Mouse (Mus musculus): ENCODE measurements at regions not wholly inside any gene's neighbourhood (a gene's known extent, or its start where the extent isn't known, plus 50 kb on each side); places are given as distances from the start of the nearest gene placed in this dataset.

DNA sequence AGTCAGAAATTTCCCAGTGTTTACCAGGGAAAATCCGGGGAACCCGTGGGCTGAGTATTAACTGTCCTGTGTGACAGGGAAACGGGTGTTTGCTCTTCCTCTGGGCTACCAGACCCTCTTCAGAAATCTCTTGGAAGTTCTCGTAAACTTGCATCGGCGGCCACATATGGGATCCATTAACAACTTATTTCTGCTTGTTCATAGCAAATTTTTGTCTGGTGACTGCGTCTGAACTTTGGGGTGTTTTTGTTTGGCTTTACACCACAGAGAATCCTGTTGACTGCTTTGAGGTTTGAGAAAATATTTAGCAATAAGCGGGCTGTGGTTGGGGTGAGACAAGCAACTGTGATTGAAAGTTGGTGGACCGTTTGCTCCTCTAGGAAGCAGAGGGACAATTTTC lies 164.2 kb downstream of the Icos start:
- Histone ChIP-seq H3K36me3 (ENCODE audit: control insufficient read depth, insufficient read depth, low read length, poor library complexity, severe bottlenecking) (no peaks in the 10 kb centered on the region), H3K27me3 (ENCODE audit: control insufficient read depth, insufficient read depth, low read length, poor library complexity, severe bottlenecking) (no peaks in the 10 kb centered on the region)
- DNase-seq (ENCODE audit: low read depth, low spot score) = no peak

DNA sequence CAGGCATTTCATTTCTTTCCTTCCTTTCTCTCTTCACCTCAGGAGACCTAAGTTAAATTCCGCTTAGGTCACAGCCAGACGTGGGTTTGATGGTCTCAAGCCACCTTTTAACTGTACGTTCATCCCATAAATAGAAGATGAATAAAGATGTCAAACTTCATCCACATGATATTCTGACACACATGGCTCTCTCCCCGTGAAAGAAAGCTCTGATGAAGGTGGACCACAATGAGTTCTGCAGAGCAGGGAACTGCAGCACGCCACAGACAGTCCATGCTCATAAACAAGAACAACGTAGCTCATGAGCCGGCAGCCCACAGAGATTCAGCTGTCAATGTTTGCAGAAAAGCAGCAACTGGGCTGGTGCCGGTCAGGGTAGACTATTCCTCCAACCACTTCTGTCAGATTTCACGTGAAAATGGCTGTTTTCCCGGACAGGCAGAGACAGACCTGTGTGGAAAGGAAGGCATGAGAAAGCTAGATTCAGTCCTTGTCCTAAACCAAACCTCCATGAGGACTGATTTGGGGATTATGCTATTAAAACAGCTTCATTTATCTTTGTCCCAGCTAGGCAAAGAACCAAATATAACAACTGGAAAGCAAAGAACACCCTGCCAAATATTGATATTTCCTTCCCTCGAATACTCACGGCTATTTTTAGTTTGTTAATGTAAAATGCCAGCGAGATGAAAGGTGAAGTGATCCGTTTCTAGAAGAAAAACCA lies 165.5 kb downstream of the Icos start:
- DNase-seq (ENCODE audit: low read depth, low spot score) = no peak
- no peaks in the 10 kb centered on the region for H3K36me3 ChIP-seq (ENCODE audit: control insufficient read depth, insufficient read depth, low read length, poor library complexity, severe bottlenecking)
- H3K27me3 ChIP-seq (ENCODE audit: control insufficient read depth, insufficient read depth, low read length, poor library complexity, severe bottlenecking) = no peaks in the 10 kb centered on the region

DNA sequence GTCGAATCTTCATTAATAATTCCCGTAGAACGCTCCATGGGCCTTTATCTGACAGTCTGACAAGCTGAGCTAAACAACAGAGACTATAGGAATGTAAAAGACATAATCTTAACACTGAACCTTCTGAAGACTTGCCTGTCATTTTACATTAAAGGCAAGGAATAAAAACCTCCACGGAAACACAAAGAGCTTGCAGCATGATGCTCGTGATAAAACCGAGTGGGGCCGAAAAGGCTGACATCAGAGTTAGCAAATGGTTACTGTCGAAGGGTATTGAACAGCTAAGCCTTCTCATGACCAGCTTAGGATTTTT lies 166.0 kb downstream of the Icos start:
- DNase-seq (ENCODE audit: low read depth, low spot score) = no peak
- H3K36me3 ChIP-seq (ENCODE audit: control insufficient read depth, insufficient read depth, low read length, poor library complexity, severe bottlenecking) = no peaks in the 10 kb centered on the region
- H3K27me3 ChIP-seq (ENCODE audit: control insufficient read depth, insufficient read depth, low read length, poor library complexity, severe bottlenecking) = no peaks in the 10 kb centered on the region; the same call in 1 of the 2 replicates

DNA sequence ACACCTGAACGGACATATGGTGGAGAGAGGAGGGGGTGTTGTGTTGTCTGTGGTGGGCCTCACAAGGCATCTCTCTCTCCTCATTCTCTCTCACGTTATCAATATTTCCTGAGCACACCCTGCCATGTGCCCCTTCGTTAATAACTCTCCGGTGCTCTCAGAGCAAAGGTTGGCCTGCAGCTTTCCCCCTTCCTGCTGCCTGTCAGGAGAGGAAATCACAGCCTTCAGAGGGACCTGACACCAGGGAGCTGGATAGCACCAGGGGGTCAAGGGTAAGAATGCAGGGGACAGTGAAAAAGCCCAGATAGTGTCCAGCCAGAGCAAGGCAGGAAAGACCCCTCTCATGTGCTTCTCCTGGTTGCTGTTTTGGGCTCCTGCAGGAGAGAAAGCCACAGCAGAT lies 167.3 kb downstream of the Icos start:
- no peaks in the 10 kb centered on the region for H3K36me3 ChIP-seq (ENCODE audit: control insufficient read depth, insufficient read depth, low read length, poor library complexity, severe bottlenecking)
- no peaks in the 10 kb centered on the region; the same call in 1 of the 2 replicates for H3K27me3 ChIP-seq (ENCODE audit: control insufficient read depth, insufficient read depth, low read length, poor library complexity, severe bottlenecking)
- DNase-seq (ENCODE audit: low read depth, low spot score) = no peak

DNA sequence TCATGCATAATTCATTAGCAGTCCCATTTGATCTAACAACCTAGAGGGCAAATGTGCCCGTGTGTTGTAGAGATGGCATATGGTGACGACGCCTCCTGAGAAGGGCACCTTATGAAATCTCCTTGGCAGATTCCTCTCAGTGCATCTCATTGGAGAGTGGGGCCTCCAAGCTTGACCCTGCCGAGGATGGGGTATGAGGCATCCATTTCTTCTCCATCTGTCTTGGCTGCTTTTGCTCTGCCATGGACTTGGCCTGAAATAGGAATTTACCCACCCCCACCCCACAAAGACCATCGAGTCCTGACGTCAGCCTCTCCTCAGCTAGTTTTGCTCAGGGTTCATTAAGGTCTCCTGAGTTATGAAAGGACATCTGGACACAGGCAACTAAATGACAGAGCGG lies 167.8 kb downstream of the Icos start:
- Histone ChIP-seq H3K36me3 (ENCODE audit: control insufficient read depth, insufficient read depth, low read length, poor library complexity, severe bottlenecking) (no peaks in the 10 kb centered on the region), H3K27me3 (ENCODE audit: control insufficient read depth, insufficient read depth, low read length, poor library complexity, severe bottlenecking) (no peaks in the 10 kb centered on the region; the same call in 1 of the 2 replicates)
- no peak for DNase-seq (ENCODE audit: low read depth, low spot score)

DNA sequence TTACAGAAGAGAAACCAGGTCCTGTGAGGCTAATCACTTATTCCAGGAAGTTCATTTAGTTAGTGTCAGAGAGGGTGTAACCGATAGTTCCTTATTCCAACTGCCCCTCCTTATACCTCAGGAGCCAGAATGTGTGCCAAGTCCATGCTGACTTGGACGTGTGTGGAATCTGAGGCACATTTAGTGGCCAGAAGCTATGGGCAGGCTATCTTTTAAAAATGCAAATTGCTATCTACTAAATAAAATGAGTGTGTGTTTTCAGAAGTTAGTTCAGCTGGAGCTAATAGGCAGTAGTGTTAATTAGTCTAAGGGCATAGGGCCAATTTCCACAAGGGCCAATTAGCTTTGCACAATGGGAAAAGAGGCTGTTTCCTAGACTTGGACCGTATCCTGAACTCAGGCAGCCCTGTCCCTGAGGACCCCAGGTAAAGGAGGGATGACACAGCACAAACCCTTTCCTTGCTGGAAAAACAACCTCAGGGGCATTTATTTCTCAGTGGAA lies 168.5 kb downstream of the Icos start:
- no peaks in the 10 kb centered on the region; the same call in 1 of the 2 replicates for H3K27me3 ChIP-seq (ENCODE audit: control insufficient read depth, insufficient read depth, low read length, poor library complexity, severe bottlenecking)
- no peaks in the 10 kb centered on the region for H3K36me3 ChIP-seq (ENCODE audit: control insufficient read depth, insufficient read depth, low read length, poor library complexity, severe bottlenecking)
- no peak for DNase-seq (ENCODE audit: low read depth, low spot score)

DNA sequence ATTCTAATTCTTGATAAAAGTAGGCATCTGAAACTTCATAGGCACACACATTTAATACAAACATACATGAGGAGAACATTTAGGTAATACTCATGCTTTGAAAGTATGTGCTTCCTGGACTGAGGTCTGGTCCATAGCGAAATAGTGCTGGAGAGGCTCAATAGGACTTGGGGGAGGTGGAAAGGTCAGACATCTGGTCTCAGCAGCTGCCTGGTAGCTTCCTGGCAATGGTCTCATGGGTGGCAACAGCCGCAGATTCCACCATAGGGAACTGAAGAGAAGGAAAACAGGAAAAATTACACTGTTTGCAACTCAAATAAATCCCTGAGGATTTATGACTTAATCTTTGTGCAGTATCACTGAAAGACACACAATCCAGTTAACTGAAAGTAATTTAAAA lies 174.0 kb downstream of the Icos start:
- H3K36me3 ChIP-seq (ENCODE audit: control insufficient read depth, insufficient read depth, low read length, poor library complexity, severe bottlenecking) = no peaks in the 10 kb centered on the region
- H3K27me3 ChIP-seq (ENCODE audit: control insufficient read depth, insufficient read depth, low read length, poor library complexity, severe bottlenecking) = no peaks in the 10 kb centered on the region; the same call in 1 of the 2 replicates
- no peak for DNase-seq (ENCODE audit: low read depth, low spot score)

DNA sequence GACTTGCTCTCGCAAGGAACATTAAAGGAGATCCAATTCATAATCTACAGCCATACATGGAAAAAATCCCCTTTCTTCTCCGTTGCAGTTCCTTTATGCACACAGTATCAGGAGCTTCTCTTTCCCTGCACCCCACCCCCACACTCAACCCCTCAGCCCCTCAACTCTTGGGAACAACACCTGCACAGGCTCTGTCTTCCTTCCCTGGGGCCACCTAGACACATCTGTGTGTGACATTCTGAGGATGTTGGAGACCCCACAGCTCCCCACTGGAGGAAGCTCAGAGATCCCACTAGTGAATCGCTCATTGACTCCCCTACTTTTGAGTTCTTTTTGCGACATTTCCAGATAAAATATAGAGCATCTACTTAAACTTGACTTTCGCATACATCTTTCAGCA lies 174.4 kb downstream of the Icos start:
- Histone ChIP-seq H3K27me3 (ENCODE audit: control insufficient read depth, insufficient read depth, low read length, poor library complexity, severe bottlenecking) (no peaks in the 10 kb centered on the region; the same call in 1 of the 2 replicates), H3K36me3 (ENCODE audit: control insufficient read depth, insufficient read depth, low read length, poor library complexity, severe bottlenecking) (no peaks in the 10 kb centered on the region)

DNA sequence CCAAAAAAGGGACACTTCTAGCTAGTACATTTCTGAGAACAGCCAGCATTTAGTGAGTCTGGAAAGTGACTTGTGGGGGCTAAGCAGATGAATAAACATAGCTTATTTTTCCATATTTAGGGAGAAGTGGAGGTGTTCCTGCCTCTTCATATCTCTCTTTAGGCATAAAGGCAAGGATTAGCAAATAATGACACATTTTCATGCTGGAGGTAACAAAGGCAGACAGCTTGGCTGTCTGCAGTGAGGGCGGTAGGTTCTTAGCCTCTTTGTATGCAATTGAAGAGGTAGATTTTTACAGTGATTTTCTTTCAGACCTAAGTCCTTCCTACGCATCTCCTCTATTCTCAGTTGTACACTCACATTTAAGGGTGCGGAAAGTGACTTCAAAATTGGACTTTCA lies 176.5 kb downstream of the Icos start:
- no peak for DNase-seq (ENCODE audit: low read depth, low spot score)
- Histone ChIP-seq H3K36me3 (ENCODE audit: control insufficient read depth, insufficient read depth, low read length, poor library complexity, severe bottlenecking) (no peaks in the 10 kb centered on the region), H3K27me3 (ENCODE audit: control insufficient read depth, insufficient read depth, low read length, poor library complexity, severe bottlenecking) (no peaks in the 10 kb centered on the region)

More for the DNA sequence above, 174.4 kb downstream of the Icos start:
- no peak for DNase-seq (ENCODE audit: low read depth, low spot score)

DNA sequence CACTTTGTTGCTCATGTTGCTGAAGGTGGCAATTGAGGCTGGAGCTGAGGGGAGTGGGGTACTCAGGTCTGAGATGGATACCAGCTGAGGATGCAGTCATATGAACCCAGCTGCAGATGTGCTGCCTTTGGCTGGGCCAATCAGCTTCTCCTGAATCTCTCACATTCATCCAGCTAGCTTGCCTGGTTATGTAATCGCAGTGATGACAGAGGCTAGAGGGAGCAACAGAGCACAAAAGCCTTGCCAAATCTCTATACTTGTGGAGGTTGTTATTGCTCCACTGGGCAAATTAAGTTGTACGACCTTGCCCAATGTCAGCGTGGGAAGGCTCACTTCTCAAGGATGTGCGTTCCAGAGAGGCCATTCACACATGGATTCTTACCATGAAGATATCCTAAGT lies 179.5 kb downstream of the Icos start:
- DNase-seq (ENCODE audit: low read depth, low spot score) = no peak
- H3K27me3 ChIP-seq (ENCODE audit: control insufficient read depth, insufficient read depth, low read length, poor library complexity, severe bottlenecking) = no peaks in the 10 kb centered on the region

DNA sequence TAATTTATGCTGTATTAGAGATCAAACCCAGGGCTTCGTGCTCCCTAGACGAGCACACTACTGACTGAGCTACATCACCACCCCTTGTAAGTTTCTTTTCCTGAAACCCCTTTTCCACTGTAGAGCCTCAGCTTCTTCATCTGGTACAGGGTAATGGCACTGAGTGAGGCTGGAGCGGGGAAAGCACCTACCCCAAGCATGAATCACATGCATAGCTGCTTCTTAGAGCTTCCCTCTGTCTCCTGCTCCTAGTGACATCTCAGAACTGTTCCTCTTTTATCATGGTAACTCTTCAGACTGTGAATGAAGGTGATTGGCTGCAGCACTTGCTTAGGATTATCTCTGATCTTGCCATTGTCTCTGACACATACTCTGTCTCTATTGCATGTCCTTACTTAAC lies 182.8 kb downstream of the Icos start:
- DNase-seq (ENCODE audit: low read depth, low spot score) = no peak
- no peaks in the 10 kb centered on the region for H3K36me3 ChIP-seq (ENCODE audit: control insufficient read depth, insufficient read depth, low read length, poor library complexity, severe bottlenecking)
- H3K27me3 ChIP-seq (ENCODE audit: control insufficient read depth, insufficient read depth, low read length, poor library complexity, severe bottlenecking) = no peaks in the 10 kb centered on the region

More for the DNA sequence above, 179.5 kb downstream of the Icos start:
- H3K36me3 ChIP-seq (ENCODE audit: control insufficient read depth, insufficient read depth, low read length, poor library complexity, severe bottlenecking) = no peaks in the 10 kb centered on the region

DNA sequence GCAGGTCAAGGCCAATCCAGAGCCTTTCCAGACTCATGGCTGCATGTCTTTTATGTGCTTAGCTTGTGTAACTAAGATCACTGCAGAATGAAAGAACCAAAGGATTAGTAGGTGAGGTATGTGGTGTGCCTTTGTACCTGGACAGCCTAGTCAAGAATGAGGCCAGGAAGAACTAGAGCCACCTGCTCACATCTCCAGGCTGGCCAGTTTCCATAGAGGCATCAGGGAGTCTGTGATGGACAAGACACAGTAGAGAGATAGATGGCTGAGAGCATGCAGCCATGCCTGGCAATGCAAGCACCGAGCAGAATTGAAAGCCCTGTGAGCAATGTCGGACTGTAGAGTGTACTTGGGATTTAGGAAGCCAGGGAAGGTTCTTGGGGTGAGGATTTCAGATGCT lies 186.5 kb downstream of the Icos start:
- no peak for DNase-seq (ENCODE audit: low read depth, low spot score)
- Histone ChIP-seq H3K27me3 (ENCODE audit: control insufficient read depth, insufficient read depth, low read length, poor library complexity, severe bottlenecking) (no peaks in the 10 kb centered on the region), H3K36me3 (ENCODE audit: control insufficient read depth, insufficient read depth, low read length, poor library complexity, severe bottlenecking) (no peaks in the 10 kb centered on the region)

DNA sequence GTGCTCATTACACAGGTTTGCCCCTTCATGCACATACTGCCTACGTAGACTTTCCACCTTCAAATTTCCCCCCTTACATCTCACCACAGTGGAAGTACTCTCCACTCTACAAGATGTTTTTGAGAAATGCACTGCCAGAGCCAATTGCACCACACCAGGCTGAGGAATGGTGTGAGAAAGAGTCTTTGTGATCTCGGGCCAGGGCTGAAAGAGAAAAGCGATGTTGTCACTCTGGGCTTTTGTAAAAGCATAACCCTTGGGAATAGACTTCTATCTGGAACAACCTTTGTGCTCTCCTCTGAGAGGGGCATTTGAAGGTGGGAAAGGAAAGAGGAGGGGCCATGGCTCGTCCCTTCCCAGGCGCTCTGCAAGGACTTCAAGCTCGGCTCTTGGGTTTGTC lies 194.2 kb downstream of the Icos start:
- Histone ChIP-seq H3K36me3 (ENCODE audit: control insufficient read depth, insufficient read depth, low read length, poor library complexity, severe bottlenecking) (no peaks in the 10 kb centered on the region), H3K27me3 (ENCODE audit: control insufficient read depth, insufficient read depth, low read length, poor library complexity, severe bottlenecking) (no peaks in the 10 kb centered on the region)
- DNase-seq (ENCODE audit: low read depth, low spot score) = no peak

DNA sequence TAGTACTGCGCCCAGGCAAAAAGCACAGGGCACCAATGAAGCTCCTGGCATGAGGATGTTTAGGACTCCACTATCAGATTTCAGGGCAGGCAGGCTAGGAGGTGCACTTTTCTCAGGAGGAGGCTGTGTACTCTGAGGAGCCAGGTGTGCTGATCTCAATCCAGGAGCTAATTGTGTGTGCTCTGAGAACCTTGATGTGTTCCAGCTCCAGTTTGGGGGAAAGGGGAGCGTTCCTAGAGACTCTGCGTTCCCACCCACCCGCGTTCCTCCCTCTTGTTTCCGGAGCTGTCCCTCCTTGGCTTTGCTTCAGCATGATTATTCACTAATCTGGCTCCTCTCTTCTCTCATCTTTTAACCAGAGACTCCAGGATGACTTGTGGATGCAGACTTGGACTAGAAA lies 195.2 kb downstream of the Icos start:
- H3K27me3 ChIP-seq (ENCODE audit: control insufficient read depth, insufficient read depth, low read length, poor library complexity, severe bottlenecking) = no peaks in the 10 kb centered on the region
- no peak for DNase-seq (ENCODE audit: low read depth, low spot score)
- H3K36me3 ChIP-seq (ENCODE audit: control insufficient read depth, insufficient read depth, low read length, poor library complexity, severe bottlenecking) = no peaks in the 10 kb centered on the region

DNA sequence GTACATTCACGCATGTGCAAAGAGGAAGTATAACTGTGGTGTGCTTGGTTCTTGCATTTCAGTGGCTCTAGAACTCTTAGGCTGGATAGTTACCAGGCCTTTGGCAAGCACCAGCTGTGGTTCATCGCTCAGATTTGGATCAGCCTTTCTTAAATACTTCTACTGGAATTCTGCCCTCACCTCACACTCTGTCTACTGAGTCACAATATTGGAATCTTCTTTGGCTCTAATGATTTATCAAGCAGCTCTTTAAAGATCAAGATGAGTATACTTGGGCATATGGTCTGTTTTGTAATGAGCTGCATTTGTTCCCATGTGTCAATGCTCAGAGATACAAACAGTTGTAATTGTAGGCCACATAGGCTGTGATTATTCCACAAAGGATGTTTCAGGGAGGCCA lies 197.5 kb downstream of the Icos start:
- Histone ChIP-seq H3K36me3 (ENCODE audit: control insufficient read depth, insufficient read depth, low read length, poor library complexity, severe bottlenecking) (no peaks in the 10 kb centered on the region), H3K27me3 (ENCODE audit: control insufficient read depth, insufficient read depth, low read length, poor library complexity, severe bottlenecking) (no peaks in the 10 kb centered on the region)
- no peak for DNase-seq (ENCODE audit: low read depth, low spot score)

DNA sequence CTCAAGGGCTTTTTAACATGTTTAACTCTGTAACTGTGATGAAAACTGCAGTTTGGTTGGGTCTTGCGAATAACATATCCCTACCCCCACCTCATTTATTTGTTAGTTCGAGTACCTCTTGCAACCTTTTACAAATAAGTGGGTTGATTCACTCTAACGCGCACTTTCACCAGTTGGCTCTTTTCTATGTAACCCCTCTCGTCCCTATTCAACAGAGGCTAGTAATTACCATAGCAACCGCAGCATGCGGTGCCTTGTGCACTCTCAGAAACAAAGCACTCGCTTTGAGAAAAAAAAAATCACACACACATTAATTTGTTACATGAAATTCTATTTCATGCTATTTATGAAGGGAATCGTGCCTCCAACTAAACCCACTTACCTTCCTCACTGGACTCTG lies 201.7 kb downstream of the Icos start:
- DNase-seq (ENCODE audit: low read depth, low spot score) = no peak
- H3K27me3 ChIP-seq (ENCODE audit: control insufficient read depth, insufficient read depth, low read length, poor library complexity, severe bottlenecking) = no peaks in the 10 kb centered on the region
- no peaks in the 10 kb centered on the region for H3K36me3 ChIP-seq (ENCODE audit: control insufficient read depth, insufficient read depth, low read length, poor library complexity, severe bottlenecking)

All from splenic B cell, adult 2 months (primary cell).